Mouse (Mus musculus): ENCODE measurements around the gene Ppp2r5d. TPM values are rescaled to one million over a fixed set of nuclear protein-coding genes. Genes with fewer than 3 reads are reported as not detected.

Ppp2r5d gene
- polyA plus RNA-seq (2014; fragmentation: Illumina TruSeq; extraction: RNeasy Lipid Tissue Mini Kit (QIAGEN cat#74804); ENCODE audit: low read depth, low replicate concordance), result 6.3 TPM

DNA sequence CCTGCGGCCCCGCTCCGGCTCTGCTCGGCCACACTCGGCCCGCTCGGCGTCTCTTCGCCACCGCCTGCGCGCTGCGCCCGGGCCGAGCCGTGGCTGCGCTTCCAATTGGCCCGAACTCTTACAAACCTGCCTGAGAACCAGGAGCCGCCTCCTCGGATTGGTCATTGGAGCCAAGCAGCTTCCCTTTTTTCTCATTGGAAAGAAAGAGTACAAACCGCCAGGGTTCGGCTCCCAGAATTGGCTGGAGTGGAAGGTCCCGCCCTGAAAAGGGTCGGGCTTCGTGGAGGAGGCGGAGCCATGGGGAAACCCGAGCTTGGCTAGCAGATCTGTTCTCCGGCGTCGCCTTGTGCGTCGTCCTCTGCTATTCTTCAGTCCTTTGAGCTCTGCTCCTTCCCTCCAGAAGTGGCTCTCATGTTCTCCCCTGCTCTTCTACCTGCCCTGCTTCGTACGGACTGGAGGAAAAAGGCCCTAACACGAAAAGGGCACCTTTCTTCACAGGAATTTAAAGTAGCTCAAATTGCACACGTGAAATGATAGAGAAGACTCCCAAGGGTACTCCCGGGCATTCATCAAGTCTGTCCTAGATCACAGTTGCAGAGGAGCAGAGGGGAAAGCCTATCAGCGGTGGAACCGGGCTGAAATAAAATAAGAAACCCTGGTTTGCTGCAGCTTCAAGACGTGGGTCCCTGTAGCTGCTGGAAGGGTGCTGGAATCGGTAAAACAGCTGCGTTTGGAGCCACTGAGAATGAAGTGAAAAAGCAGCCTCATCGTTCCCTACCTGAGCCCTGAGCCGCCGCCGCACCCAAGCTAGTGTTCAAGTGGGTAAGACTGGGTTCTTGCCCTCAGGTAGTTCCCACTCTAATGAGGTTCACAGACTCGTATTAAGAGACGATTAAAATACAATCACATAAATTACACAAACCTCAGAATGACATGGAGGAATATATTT lies at the start of gene Ppp2r5d:
Gene Ppp2r5d, minus strand, starts transcription at position 225 of the 949 bp plus-strand sequence.

DNA sequence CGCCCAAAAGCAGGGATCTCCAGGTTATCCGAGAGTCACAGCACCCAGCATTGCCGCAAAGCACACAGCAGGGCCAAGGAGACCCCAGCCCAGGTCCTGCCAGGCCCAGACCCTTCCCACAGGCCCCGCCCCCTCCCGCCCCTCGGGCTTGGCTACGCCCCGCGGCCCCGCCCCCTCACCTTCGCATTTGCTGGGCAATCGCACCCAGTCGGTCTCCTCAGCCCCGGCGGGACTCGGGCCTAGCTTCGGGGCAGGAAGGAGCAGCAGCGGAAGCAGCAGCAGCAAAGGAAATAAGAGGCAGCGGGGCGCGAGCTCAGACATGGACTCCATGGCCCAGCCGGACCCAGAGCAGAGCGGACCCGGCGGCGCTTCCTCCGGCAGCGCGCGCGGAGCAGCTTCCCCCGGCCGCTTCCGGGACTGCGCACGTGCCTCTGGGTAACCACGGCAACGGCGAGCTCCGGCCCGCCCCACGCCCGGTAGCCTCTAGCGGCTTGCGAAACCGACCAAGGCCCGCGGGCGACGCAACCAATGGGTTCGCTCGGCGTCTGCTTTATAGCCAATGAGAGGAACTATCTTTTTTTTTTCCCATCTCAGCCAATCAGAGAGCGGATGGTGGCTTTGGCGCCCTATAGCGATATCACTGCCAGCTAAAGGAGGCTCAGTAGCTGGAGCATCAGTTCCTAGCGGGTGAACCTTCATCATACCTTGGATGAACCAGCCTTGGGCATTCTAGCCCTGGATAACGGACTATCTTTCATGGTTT lies 47.1 kb upstream of the Ppp2r5d start, which contains the start of gene Cnpy3:
Gene Cnpy3, minus strand, starts transcription at position 421 of the 763 bp plus-strand sequence.

DNA sequence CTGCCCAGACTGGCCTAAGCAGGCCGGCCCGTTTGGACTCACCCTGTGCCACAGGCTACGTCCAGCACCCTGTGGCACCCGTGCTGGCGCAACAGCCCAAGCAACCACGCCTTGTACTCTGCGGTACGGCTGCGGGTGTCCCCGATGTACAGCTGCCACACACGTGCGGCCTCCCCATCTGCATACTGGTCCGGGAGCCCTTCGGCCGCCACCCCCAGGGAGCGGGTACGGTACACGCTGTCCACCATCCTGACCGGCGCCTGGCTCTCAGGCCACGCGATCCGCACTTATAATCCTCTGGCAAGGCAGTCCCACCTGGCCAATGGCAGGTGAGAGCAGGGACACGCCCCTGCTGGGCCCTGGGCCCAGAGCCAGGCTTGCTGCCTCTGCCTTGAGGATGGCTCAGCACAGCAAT lies 24.0 kb upstream of the Ppp2r5d start, which contains the start of gene Gnmt:
Gene Gnmt, minus strand, starts transcription at position 265 of the 415 bp plus-strand sequence.

DNA sequence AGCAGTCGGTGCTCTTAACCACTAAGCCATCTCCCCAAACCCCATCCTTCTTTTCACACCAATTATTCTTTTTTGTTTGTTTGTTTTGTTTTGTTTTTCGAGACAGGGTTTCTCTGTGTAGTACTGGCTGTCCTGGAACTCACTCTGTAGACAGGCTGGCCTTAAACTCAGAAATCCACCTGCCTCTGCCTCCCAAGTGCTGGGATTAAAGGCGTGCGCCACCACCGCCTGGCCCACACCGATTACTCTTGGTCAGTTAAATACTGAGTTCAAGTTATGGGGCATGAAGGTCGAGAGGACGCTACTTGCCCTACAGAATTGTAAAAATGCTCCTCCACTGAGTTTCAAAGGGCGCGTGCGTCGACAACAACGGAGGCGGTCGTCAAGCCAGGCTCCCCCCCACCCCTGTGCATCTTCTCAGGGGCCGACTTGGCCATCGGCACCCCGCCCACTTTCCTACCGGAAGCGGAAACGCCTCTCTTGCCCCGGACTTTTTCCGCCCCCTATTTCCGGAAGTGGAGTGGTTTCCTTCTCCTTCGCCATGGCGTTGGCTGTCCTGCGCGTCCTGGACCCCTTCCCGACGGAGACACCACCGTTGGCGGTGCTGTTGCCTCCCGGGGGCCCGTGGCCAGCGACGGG lies 6.2 kb upstream of the Ppp2r5d start, which contains the start of gene Pex6:
Gene Pex6, plus strand, starts transcription at position 505 of the 639 bp plus-strand sequence.

DNA sequence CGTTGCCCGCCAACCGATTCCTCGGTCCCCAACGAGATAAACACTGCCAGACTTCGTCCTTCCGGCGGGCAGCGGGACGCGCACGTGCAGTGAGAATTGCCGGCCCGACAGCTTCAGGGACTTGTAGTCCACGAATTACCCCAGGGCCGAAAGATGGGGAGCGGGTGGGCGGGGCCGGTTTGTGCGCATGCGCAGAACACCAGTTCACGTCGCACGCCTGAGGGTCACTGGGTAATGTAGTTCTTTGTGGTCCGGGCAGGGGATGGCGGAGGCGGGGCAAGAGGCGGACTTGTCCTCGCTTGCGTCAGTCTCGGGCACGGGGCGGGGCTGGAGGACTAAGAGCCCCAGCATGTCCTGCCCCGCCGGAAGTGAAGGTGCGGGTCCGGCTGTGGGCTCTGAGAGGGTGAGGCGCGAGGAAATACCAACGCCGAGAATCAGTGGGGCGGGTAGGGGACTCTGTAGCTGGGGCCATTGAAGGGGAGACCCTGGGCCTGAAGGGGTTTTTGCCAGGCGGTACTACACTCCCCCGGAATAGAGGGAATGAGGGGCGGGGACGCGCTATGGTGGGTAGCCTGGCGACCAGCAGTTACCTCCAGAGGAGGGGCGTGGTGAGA lies 24.0 kb downstream of the Ppp2r5d start, which contains the start of gene Klhdc3:
Gene Klhdc3, minus strand, starts transcription at position 155 of the 614 bp plus-strand sequence.

DNA sequence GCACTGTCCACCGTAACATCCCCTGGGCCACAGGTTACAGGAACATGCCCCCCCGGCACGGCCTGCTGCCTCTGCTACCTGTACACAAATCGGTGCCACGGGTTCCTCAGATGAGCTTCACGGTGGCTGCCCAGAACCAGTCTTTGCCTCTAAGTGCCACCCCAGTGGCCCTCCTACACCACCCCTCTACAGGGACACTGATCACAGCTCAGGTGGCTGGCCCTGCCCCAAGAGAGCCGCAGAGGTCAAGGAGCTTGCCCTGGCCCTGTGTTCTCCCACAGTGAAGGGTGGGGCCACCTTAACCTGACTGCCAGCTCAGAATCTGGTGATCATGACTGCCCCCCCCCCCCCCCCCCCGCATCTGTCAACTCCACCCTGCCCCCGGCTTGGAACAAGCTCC lies 26.5 kb downstream of the Ppp2r5d start, which contains the start of gene Mea1:
Gene Mea1, plus strand, starts transcription at position 378 of the 400 bp plus-strand sequence.

DNA sequence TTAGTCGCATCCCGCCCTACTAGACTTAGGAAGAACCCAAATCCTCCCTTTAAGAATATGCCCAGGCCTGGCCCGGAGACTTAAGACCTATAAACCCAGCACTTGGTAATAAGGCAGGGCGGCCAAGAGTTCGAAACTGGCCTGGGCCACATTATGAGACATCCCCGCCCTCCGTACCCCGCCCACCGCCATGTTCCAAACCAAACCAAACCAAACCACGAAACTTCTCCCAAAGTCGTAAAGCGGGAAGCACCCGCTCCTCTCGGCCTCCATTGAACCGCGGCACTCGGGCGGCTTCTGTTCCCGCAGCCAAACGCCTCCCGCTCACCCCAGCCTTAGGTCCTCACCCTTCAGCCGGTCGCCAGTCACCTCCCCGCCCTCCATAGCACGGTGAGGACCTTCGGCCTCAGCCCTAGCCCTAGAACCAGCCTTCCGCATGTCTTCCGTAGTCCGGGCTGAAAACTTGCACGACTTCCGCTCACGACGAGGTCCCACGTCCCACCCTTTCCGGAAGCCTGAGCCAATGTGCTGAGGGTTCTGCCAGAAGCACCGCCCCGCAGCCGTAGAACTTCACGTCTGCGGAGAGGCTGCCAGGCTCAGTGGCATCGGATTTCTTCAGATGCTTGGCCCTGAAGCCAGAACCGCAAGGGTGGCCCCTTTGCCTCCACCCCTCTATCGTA lies 30.9 kb downstream of the Ppp2r5d start, which contains the start of gene Rrp36:
Gene Rrp36, minus strand, starts transcription at position 503 of the 680 bp plus-strand sequence.

DNA sequence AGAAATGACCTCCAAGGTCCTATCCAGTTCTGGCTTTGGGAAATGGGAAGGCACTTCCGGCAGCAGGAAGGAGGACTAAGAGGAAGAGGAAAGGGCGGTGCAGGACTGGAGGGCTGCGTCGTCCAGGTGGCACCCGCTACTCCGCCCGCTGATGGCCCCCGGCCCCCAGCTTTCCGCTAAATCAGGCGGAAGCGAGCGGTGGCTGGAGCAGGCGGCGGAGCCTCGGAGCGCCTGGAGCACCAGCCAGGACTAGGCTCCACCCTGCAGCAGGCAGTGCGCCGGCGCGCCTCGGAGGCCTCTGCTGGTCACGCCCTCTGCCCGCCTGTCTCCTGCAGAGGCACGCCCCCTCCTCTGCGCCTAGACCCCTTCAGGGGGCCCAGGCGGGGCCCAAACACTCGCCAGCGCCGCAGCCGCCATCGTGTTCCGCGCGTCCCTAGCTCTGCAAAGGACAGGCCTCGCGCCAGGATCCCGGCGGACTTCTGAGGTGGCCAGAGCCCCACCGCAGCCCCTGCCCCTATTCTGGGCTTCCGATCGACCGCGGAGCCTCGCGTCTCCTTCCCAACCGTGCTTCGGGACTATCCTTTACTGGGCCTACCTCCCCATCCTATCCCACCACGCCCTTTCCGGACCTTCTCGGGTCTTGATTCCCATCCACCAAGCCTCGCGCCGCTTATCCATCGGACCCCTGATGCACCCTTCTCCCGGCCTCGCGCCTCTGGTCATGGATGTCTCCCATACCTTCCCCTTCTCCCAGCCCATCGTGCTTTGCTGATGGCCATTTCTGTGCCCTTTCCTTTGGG lies 54.5 kb downstream of the Ppp2r5d start, which contains the start of gene Cul7:
Gene Cul7, plus strand, starts transcription at position 106 of the 800 bp plus-strand sequence.

DNA sequence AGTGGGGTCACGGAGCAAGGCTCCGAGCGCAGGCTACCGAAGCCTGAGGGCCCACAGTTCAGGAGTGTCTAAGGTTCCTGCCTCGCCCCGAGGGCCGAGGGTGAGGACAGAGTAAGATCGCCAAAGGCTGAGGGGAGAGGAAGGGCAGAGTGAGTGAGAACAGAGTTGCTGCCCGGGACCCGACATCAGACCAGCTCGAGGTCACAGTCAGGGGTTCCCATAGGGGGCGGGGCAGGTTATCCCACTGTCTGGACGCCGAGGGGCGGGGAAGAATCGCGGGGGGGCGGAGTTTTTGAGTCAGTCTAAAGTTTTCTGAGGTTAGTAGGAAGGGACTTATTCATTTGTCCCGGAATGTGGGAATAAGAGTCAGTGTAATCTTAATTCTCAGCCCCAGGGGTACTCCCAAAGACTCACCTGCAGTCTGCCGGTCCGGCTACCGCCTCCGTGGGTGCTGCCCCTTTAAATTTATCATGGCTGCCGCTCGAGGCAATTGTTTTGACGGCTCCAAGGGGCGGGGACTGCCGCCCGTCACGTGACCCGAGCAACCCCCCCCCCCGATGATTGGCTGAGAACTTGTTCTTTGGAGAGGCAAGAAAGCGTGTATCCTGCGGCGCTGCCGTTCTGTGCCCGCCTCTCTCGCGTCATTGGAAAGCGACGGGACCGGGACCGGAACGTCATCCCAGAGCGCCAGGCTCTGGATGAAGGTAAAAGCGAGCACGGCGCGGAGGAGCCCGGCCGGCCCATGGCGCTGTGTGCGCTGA lies 59.2 kb downstream of the Ppp2r5d start, which contains the start of the genes Klc4 and Mrpl2:
Gene Klc4, minus strand, starts transcription at position 462 of the 761 bp plus-strand sequence.
Gene Mrpl2, plus strand, starts transcription at position 669 of the 761 bp plus-strand sequence.

Other genes with a start within 250 kb of the Ppp2r5d start
- gene Ttbk1, start 217.4 kb downstream of the Ppp2r5d start, polyA plus RNA-seq (2014; fragmentation: Illumina TruSeq; extraction: RNeasy Lipid Tissue Mini Kit (QIAGEN cat#74804); ENCODE audit: low read depth, low replicate concordance), result 0.20 TPM
- 7.3 TPM for gene Dnph1, start 208.4 kb downstream of the Ppp2r5d start, polyA plus RNA-seq (2014; fragmentation: Illumina TruSeq; extraction: RNeasy Lipid Tissue Mini Kit (QIAGEN cat#74804); ENCODE audit: low read depth, low replicate concordance)
- gene Cul9, start 158.7 kb downstream of the Ppp2r5d start, polyA plus RNA-seq (2014; fragmentation: Illumina TruSeq; extraction: RNeasy Lipid Tissue Mini Kit (QIAGEN cat#74804); ENCODE audit: low read depth, low replicate concordance), result 3.1 TPM
- gene Srf, start 148.9 kb downstream of the Ppp2r5d start, polyA plus RNA-seq (2014; fragmentation: Illumina TruSeq; extraction: RNeasy Lipid Tissue Mini Kit (QIAGEN cat#74804); ENCODE audit: low read depth, low replicate concordance), result not detected
- gene Ptk7, start 75.6 kb downstream of the Ppp2r5d start, polyA plus RNA-seq (2014; fragmentation: Illumina TruSeq; extraction: RNeasy Lipid Tissue Mini Kit (QIAGEN cat#74804); ENCODE audit: low read depth, low replicate concordance), result 0.16 TPM
- gene Klc4, start 59.1 kb downstream of the Ppp2r5d start, polyA plus RNA-seq (2014; fragmentation: Illumina TruSeq; extraction: RNeasy Lipid Tissue Mini Kit (QIAGEN cat#74804); ENCODE audit: low read depth, low replicate concordance), result 0.36 TPM
- gene Mrpl2, start 58.9 kb downstream of the Ppp2r5d start, polyA plus RNA-seq (2014; fragmentation: Illumina TruSeq; extraction: RNeasy Lipid Tissue Mini Kit (QIAGEN cat#74804); ENCODE audit: low read depth, low replicate concordance), result 2.3 TPM
- 0.12 TPM for gene Cul7, start 54.8 kb downstream of the Ppp2r5d start, polyA plus RNA-seq (2014; fragmentation: Illumina TruSeq; extraction: RNeasy Lipid Tissue Mini Kit (QIAGEN cat#74804); ENCODE audit: low read depth, low replicate concordance)
- 2.3 TPM for gene Rrp36, start 30.8 kb downstream of the Ppp2r5d start, polyA plus RNA-seq (2014; fragmentation: Illumina TruSeq; extraction: RNeasy Lipid Tissue Mini Kit (QIAGEN cat#74804); ENCODE audit: low read depth, low replicate concordance)
- gene Mea1, start 26.3 kb downstream of the Ppp2r5d start, polyA plus RNA-seq (2014; fragmentation: Illumina TruSeq; extraction: RNeasy Lipid Tissue Mini Kit (QIAGEN cat#74804); ENCODE audit: low read depth, low replicate concordance), result 5.7 TPM
- gene Klhdc3, start 24.2 kb downstream of the Ppp2r5d start, polyA plus RNA-seq (2014; fragmentation: Illumina TruSeq; extraction: RNeasy Lipid Tissue Mini Kit (QIAGEN cat#74804); ENCODE audit: low read depth, low replicate concordance), result 3.4 TPM
- 0.81 TPM for gene Pex6, start 6.4 kb upstream of the Ppp2r5d start, polyA plus RNA-seq (2014; fragmentation: Illumina TruSeq; extraction: RNeasy Lipid Tissue Mini Kit (QIAGEN cat#74804); ENCODE audit: low read depth, low replicate concordance)
- 0.44 TPM for gene Gnmt, start 24.1 kb upstream of the Ppp2r5d start, polyA plus RNA-seq (2014; fragmentation: Illumina TruSeq; extraction: RNeasy Lipid Tissue Mini Kit (QIAGEN cat#74804); ENCODE audit: low read depth, low replicate concordance)
- gene Cnpy3, start 47.1 kb upstream of the Ppp2r5d start, polyA plus RNA-seq (2014; fragmentation: Illumina TruSeq; extraction: RNeasy Lipid Tissue Mini Kit (QIAGEN cat#74804); ENCODE audit: low read depth, low replicate concordance), result 0.65 TPM
- gene Ptcra, start 58.6 kb upstream of the Ppp2r5d start, polyA plus RNA-seq (2014; fragmentation: Illumina TruSeq; extraction: RNeasy Lipid Tissue Mini Kit (QIAGEN cat#74804); ENCODE audit: low read depth, low replicate concordance), result not detected
- 22.1 TPM for gene 2310039H08Rik, start 67.5 kb upstream of the Ppp2r5d start, polyA plus RNA-seq (2014; fragmentation: Illumina TruSeq; extraction: RNeasy Lipid Tissue Mini Kit (QIAGEN cat#74804); ENCODE audit: low read depth, low replicate concordance)
- gene Rpl7l1, start 77.6 kb upstream of the Ppp2r5d start, polyA plus RNA-seq (2014; fragmentation: Illumina TruSeq; extraction: RNeasy Lipid Tissue Mini Kit (QIAGEN cat#74804); ENCODE audit: low read depth, low replicate concordance), result 37.9 TPM
- gene Bicral, start 153.4 kb upstream of the Ppp2r5d start, polyA plus RNA-seq (2014; fragmentation: Illumina TruSeq; extraction: RNeasy Lipid Tissue Mini Kit (QIAGEN cat#74804); ENCODE audit: low read depth, low replicate concordance), result 10.0 TPM
- 1.2 TPM for gene Tbcc, start 185.6 kb upstream of the Ppp2r5d start, polyA plus RNA-seq (2014; fragmentation: Illumina TruSeq; extraction: RNeasy Lipid Tissue Mini Kit (QIAGEN cat#74804); ENCODE audit: low read depth, low replicate concordance)
- not detected for gene Prph2, start 205.3 kb upstream of the Ppp2r5d start, polyA plus RNA-seq (2014; fragmentation: Illumina TruSeq; extraction: RNeasy Lipid Tissue Mini Kit (QIAGEN cat#74804); ENCODE audit: low read depth, low replicate concordance)

Data from kidney, adult 10 weeks (tissue).